Mouse (Mus musculus): ENCODE data around the gene Fam234b. TPM values are rescaled to one million over a fixed set of nuclear protein-coding genes. Genes with fewer than 3 reads are reported as not detected.

The Fam234b gene
- 15.4 and 17.1 TPM in 2 replicates for polyA plus RNA-seq (2015; fragmentation: Nextera tagmentation; extraction: Ambion mirVana)

DNA sequence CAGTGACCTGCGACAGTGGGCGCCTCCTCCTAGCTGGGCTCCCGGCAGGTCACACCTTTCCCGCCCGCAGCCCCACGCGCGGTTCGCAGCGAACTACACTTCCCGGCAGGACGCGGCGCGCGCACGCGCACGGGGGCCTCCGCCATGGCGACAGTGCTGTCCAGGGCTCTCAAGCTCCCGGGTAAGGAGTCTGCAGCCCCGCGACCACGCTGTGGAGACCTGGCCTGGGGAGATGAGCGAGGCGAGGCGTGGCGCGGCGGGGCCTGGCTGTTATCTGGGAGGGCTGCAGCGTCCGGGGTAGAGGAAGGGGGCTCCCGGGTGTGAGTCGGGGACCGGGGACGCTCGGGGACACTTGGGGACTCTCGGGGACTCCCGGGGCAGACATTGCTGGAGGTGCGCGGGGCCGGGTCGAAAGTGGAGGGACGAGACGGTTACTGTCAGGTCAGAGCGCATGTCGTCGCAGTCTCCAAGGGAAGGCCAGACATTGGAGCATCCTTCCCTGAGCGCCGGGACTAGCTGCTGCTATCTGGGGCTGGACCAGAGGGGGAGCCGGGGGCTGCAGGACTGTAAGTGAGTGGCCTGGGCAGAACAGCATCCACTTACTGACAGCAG is at the start of gene Fam234b, which contains the start of gene Hebp1:
Gene Fam234b (plus strand): TSS at position 57 of the 612 bp plus-strand sequence.
Gene Hebp1 (minus strand): TSS at position 102 of the 612 bp plus-strand sequence.
- H3K27ac ChIP-seq (ENCODE audit: low read depth) = peak within 1 kb of the TSS; percentile 95
- H3K27me3 ChIP-seq (ENCODE audit: insufficient read depth, low read length) = no peaks in the 10 kb centered on the region
- peak within 1 kb of the TSS; percentile 90 for H3K4me3 ChIP-seq (ENCODE audit: low read depth, low read length)
- WGBS (ENCODE audit: insufficient replicate concordance) = under 1% methylated on average over 51 of the region's 52 CpGs
- peak within 1 kb of the TSS; percentile 85 for H3K9ac ChIP-seq (replicated peaks)
- peaks cover 40% of the 10 kb centered on the region for H3K4me1 ChIP-seq (ENCODE audit: insufficient read depth)
- no peaks in the 10 kb centered on the region for H3K36me3 ChIP-seq (replicated peaks; ENCODE audit: insufficient read depth, low read length)
- no peaks in the 10 kb centered on the region for H3K9me3 ChIP-seq (ENCODE audit: low read length)
- peak within 1 kb of the TSS; percentile 82 for H3K4me2 ChIP-seq (ENCODE audit: low read depth, low read length)
- DNase-seq (peak; percentile 91), ATAC-seq (peak; percentile 82)
- TF ChIP-seq CTCF (IDR thresholded peaks at IDR 0.05; ENCODE audit: low read depth) (no peak; the same call in 1 of the 2 replicates), EP300 (IDR thresholded peaks at IDR 0.05; ENCODE audit: low read depth) (no peak)

DNA sequence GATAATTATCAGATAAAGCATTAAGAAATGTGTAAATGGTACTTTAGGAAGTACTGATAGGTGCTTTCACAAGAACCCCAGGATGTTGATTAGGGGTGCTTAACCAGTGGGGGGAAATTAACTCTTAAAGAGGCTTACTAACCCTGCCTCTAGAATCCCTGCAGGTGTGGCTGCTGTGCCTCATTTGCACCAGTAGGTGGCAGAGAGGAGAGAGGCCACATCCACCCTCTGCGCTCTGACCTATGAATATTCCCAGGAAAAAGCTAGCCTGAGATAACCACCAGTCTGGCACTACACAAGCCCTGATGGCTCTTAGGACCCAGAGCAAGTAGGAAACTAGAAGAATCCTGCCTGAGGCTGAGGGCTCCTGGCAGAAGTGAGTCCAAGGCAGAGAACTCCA is 49.3 kb upstream of the Fam234b start:
- Histone ChIP-seq H3K4me3 (ENCODE audit: low read depth, low read length) (no peak overlapping the region), H3K4me1 (ENCODE audit: insufficient read depth) (no peaks in the 10 kb centered on the region), H3K27me3 (ENCODE audit: insufficient read depth, low read length) (no peaks in the 10 kb centered on the region), H3K27ac (ENCODE audit: low read depth) (no peak overlapping the region), H3K4me2 (ENCODE audit: low read depth, low read length) (no peak overlapping the region), H3K9ac (replicated peaks) (no peak overlapping the region), H3K36me3 (replicated peaks; ENCODE audit: insufficient read depth, low read length) (peaks cover 65% of the 10 kb centered on the region), H3K9me3 (ENCODE audit: low read length) (no peaks in the 10 kb centered on the region)
- 67% methylated on average over 1 of the region's 1 CpGs for WGBS (ENCODE audit: insufficient replicate concordance)
- ATAC-seq = peak; percentile 43; the same call in 1 of the 2 replicates
- TF ChIP-seq CTCF (IDR thresholded peaks at IDR 0.05; ENCODE audit: low read depth) = peak; percentile 86
- TF ChIP-seq EP300 (IDR thresholded peaks at IDR 0.05; ENCODE audit: low read depth) = no peak
- DNase-seq = peak; percentile 48

DNA sequence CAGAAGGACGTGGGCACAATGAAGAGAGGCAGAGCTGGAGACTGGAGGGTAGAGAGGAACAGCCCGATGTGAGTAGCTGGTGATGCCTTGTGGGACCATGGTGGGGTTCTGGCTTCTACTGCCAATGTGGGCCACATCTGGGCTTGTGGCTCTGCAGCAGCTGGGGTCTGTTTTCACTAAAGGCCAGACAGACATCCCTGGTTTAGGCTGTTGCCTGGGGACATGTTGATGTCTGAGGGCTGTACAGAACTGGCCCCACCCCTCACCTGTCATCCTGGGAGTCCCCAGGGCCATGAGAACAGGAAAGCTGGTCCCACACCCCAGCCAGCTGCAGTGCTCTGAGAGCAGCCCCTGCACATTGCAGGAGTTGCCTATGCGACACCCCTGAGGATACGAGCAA is 48.6 kb upstream of the Fam234b start:
- H3K27me3 ChIP-seq (ENCODE audit: insufficient read depth, low read length) = no peaks in the 10 kb centered on the region
- no peak overlapping the region for H3K9ac ChIP-seq (replicated peaks)
- H3K4me3 ChIP-seq (ENCODE audit: low read depth, low read length) = no peak overlapping the region
- H3K9me3 ChIP-seq (ENCODE audit: low read length) = no peaks in the 10 kb centered on the region
- no peak for ATAC-seq
- no peaks in the 10 kb centered on the region for H3K4me1 ChIP-seq (ENCODE audit: insufficient read depth)
- TF ChIP-seq EP300 (IDR thresholded peaks at IDR 0.05; ENCODE audit: low read depth) = no peak
- TF ChIP-seq CTCF (IDR thresholded peaks at IDR 0.05; ENCODE audit: low read depth) = no peak
- WGBS (ENCODE audit: insufficient replicate concordance) = 80% methylated on average over 4 of the region's 4 CpGs
- no peak overlapping the region for H3K4me2 ChIP-seq (ENCODE audit: low read depth, low read length)
- peaks cover 71% of the 10 kb centered on the region for H3K36me3 ChIP-seq (replicated peaks; ENCODE audit: insufficient read depth, low read length)
- no peak overlapping the region for H3K27ac ChIP-seq (ENCODE audit: low read depth)
- DNase-seq = no peak

DNA sequence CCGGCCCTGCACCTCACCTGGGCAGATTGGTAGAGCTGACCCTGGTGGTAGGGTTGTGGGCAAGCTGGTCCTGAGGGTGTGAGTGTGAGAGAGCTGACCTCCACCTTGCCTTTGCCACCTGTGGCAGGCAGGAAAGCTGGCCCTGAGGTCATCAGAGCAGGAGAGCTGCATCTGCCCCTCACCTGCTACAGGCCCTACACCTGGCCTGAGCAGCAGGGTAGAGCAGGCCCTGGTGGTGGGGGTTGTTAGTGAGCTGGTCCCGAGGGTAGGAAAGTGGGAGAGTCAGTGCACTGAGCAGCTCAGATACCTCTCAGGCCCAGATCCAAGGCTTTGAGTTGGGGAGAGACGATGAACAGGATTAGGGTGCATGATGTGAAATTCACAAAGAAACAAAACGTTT is 48.1 kb upstream of the Fam234b start:
- Histone ChIP-seq H3K27ac (ENCODE audit: low read depth) (no peak overlapping the region), H3K9me3 (ENCODE audit: low read length) (no peaks in the 10 kb centered on the region), H3K4me1 (ENCODE audit: insufficient read depth) (no peaks in the 10 kb centered on the region), H3K4me3 (ENCODE audit: low read depth, low read length) (no peak overlapping the region), H3K27me3 (ENCODE audit: insufficient read depth, low read length) (no peaks in the 10 kb centered on the region), H3K9ac (replicated peaks) (no peak overlapping the region), H3K4me2 (ENCODE audit: low read depth, low read length) (no peak overlapping the region), H3K36me3 (replicated peaks; ENCODE audit: insufficient read depth, low read length) (peaks cover 76% of the 10 kb centered on the region)
- WGBS (ENCODE audit: insufficient replicate concordance) = 83% methylated on average over 4 of the region's 4 CpGs
- TF ChIP-seq EP300 (IDR thresholded peaks at IDR 0.05; ENCODE audit: low read depth) (no peak), CTCF (IDR thresholded peaks at IDR 0.05; ENCODE audit: low read depth) (no peak)
- DNase-seq (no peak), ATAC-seq (0 out of 2 replicates have a peak, but pooled peaks have one; percentile 5)

DNA sequence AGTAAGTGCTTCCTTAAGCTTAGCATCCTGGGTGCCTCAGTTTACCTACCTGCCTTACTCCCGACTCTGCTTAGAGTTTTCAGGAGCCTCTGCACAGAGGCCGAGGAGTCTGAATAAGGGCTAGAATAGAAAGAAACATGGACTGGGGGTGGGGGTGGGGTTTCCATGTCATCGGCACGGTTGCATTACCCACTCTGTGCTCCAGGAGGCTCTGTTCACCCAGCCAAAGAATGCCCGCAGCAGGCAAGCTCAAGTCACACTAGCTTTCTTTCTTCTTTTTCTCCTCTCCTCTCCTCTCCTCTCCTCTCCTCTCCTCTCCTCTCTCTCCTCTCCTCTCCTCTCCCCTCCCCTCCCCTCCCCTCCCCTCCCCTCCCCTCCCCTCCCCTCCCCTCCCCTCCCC is 47.5 kb upstream of the Fam234b start:
- TF ChIP-seq EP300 (IDR thresholded peaks at IDR 0.05; ENCODE audit: low read depth) (no peak), CTCF (IDR thresholded peaks at IDR 0.05; ENCODE audit: low read depth) (peak; percentile 79)
- H3K27ac ChIP-seq (ENCODE audit: low read depth) = no peak overlapping the region
- ATAC-seq (peak; percentile 70), DNase-seq (peak; percentile 77)
- no peak overlapping the region for H3K4me3 ChIP-seq (ENCODE audit: low read depth, low read length)
- no peaks in the 10 kb centered on the region for H3K4me1 ChIP-seq (ENCODE audit: insufficient read depth)
- no peak overlapping the region for H3K4me2 ChIP-seq (ENCODE audit: low read depth, low read length)
- no peaks in the 10 kb centered on the region for H3K27me3 ChIP-seq (ENCODE audit: insufficient read depth, low read length)
- no peaks in the 10 kb centered on the region for H3K9me3 ChIP-seq (ENCODE audit: low read length)
- no peak overlapping the region for H3K9ac ChIP-seq (replicated peaks)
- H3K36me3 ChIP-seq (replicated peaks; ENCODE audit: insufficient read depth, low read length) = peaks cover 77% of the 10 kb centered on the region
- 30% methylated on average over 5 of the region's 5 CpGs for WGBS (ENCODE audit: insufficient replicate concordance)

DNA sequence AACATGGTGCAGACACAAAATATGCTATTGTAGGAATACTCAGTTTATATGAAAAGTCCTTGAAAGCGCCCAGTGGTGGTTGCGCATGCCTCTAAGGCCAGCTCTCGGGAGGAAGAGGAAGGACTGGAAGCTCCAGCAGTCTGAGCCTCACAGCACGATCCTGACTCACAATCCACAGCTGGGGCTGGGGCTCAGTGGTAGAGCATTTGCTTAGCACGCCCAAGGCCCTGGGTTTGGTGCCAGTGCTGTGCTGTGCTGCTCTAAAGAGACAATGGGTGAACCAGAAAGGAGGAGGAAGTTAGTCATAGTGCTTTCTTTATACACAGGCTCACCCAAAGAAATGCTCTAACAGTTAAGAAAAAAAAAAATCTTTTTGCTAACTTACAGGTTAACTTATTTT is 44.1 kb upstream of the Fam234b start:
- Histone ChIP-seq H3K4me3 (ENCODE audit: low read depth, low read length) (no peak overlapping the region), H3K4me1 (ENCODE audit: insufficient read depth) (peaks cover 7% of the 10 kb centered on the region; the same call in 1 of the 2 replicates), H3K36me3 (replicated peaks; ENCODE audit: insufficient read depth, low read length) (peaks cover 48% of the 10 kb centered on the region), H3K27ac (ENCODE audit: low read depth) (no peak overlapping the region), H3K4me2 (ENCODE audit: low read depth, low read length) (no peak overlapping the region), H3K9me3 (ENCODE audit: low read length) (no peaks in the 10 kb centered on the region), H3K27me3 (ENCODE audit: insufficient read depth, low read length) (no peaks in the 10 kb centered on the region), H3K9ac (replicated peaks) (no peak overlapping the region)
- no peak for TF ChIP-seq EP300 (IDR thresholded peaks at IDR 0.05; ENCODE audit: low read depth)
- TF ChIP-seq CTCF (IDR thresholded peaks at IDR 0.05; ENCODE audit: low read depth) = no peak
- 83% methylated on average over 5 of the region's 5 CpGs for WGBS (ENCODE audit: insufficient replicate concordance)
- DNase-seq = no peak
- no peak for ATAC-seq

Measured in liver, postnatal 0 days (tissue).